Mouse (Mus musculus) forebrain, embryonic 11.5 days (tissue): Measurements from ENCODE around the gene Plgrkt. TPM values are rescaled to one million over a fixed set of nuclear protein-coding genes. Genes with fewer than 3 reads are reported as not detected.
A peak's percentile ranks its signal among the peaks of the same experiment; 100 is the strongest.

Experiments
- ATAC-seq: fragments of 200-750 bp; cut with Nextera tagmentation; replicated peaks from 2 replicates; pipeline ENCODE4 v1.8.0; 2017; ENCODE audit warnings: moderate TSS enrichment; ENCODE audit not compliant: low FRiP score
- DNase-seq: peaks from one replicate; pipeline ENCODE4 v3.0.0-alpha.2; 2017; ENCODE audit warnings: low spot score
- H3K27ac ChIP-seq: fragments of 300-500 bp; sonication (generic); 2 replicates; pipeline ENCODE4 v1.5.1; 2014; ENCODE audit warnings: low read depth, low read length
- H3K27me3 ChIP-seq: fragments of 300-500 bp; sonication (generic); 2 replicates; pipeline ENCODE4 v1.6.1; 2014; ENCODE audit warnings: mild to moderate bottlenecking, low read length, mixed read lengths; ENCODE audit not compliant: control insufficient read depth, insufficient read depth
- H3K36me3 ChIP-seq: fragments of 300-500 bp; sonication (generic); 2 replicates; pipeline ENCODE4 v1.6.1; 2014; ENCODE audit warnings: mild to moderate bottlenecking, low read length, moderate library complexity, mixed read lengths; ENCODE audit not compliant: control insufficient read depth, insufficient read depth
- H3K4me1 ChIP-seq: fragments of 300-500 bp; sonication (generic); replicated peaks from 2 replicates; pipeline ENCODE4 v1.6.1; 2014; ENCODE audit warnings: low read length, mixed read lengths; ENCODE audit not compliant: control insufficient read depth, insufficient read depth
- H3K4me2 ChIP-seq: fragments of 300-500 bp; sonication (generic); 2 replicates; pipeline ENCODE4 v1.6.1; 2014; ENCODE audit warnings: low read depth, mild to moderate bottlenecking, low read length, moderate library complexity, mixed read lengths; ENCODE audit not compliant: severe bottlenecking
- H3K4me3 ChIP-seq: fragments of 300-500 bp; sonication (generic); 2 replicates; pipeline ENCODE4 v1.5.1; 2014; ENCODE audit warnings: low read depth, low read length
- H3K9ac ChIP-seq: fragments of 300-500 bp; sonication (generic); 2 replicates; pipeline ENCODE4 v1.6.1; 2014; ENCODE audit warnings: low read length
- H3K9me3 ChIP-seq: fragments of 300-500 bp; sonication (generic); 2 replicates; pipeline ENCODE4 v1.6.1; 2016; ENCODE audit warnings: low read length, mixed read lengths; ENCODE audit not compliant: control insufficient read depth
- WGBS: fragments of 180-500 bp; shearing (Covaris S2); extraction: QIAGEN DNeasy Blood & Tissue Kit; methylation state at CpG from one replicate; pipeline ENCODE4 v1.1.7; 2014; 5-methylcytosine and 5-hydroxymethylcytosine counted together
- polyA plus RNA-seq: library from polyadenylated mRNA; unstranded; fragments of >200 nt; fragmentation: Nextera tagmentation; extraction: Ambion mirVana; gene quantifications from 2 replicates; pipeline ENCODE4 v1.2.1, GENCODE M21; 2014

Gene Plgrkt
- polyA plus RNA-seq, 1 experiment from 2014 or later, result 55.7 TPM

DNA sequence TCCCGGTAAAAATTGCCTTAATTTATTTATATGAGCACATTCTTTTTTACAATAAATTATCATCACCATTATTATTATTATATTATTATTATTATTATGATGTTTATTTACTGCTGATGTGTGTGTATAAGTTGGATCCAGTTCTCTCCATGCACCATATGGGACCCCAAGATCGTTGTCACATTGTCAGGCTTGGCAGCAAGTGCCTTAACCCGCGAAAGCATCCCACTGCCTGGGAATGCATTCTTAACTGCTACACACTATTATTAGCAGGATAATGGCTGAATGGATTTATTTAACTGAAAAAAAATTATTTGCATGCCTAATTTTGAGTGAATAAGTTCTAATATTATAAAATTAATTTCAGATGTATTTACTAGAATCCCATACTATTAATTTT is 40.8 kb downstream of the Plgrkt start:
- WGBS, result 94% methylated on average over 4 of the region's 4 CpGs
- no peak for ATAC-seq
- no peaks in the 10 kb centered on the region for H3K36me3 ChIP-seq
- no peak overlapping the region for H3K9ac ChIP-seq
- DNase-seq, result no peak
- no peak overlapping the region for H3K4me3 ChIP-seq
- no peaks in the 10 kb centered on the region for H3K9me3 ChIP-seq
- no peaks in the 10 kb centered on the region for H3K4me1 ChIP-seq
- H3K4me2 ChIP-seq, result no peak overlapping the region
- H3K27ac ChIP-seq, result no peak overlapping the region
- H3K27me3 ChIP-seq, result no peaks in the 10 kb centered on the region

DNA sequence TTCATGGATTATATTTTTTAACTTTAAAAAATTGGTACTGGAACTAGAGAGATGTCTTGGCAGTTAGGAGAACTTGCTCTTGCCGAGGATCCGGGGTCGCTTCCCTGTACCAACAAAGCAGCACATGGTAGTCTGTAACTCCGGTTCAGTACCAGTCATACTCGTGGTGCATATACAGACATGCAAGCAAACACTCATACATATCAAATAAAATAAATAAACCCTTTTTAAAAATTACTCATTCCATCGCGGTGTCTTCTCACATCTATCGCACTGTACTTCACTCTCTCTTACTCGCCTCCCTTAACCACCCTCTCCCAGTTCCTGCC is 41.4 kb downstream of the Plgrkt start:
- Histone ChIP-seq H3K9me3 (no peaks in the 10 kb centered on the region), H3K9ac (no peak overlapping the region), H3K27me3 (no peaks in the 10 kb centered on the region), H3K36me3 (no peaks in the 10 kb centered on the region), H3K4me2 (peak overlapping the region; percentile 49; the same call in 1 of the 2 replicates), H3K4me1 (no peaks in the 10 kb centered on the region), H3K4me3 (no peak overlapping the region), H3K27ac (no peak overlapping the region)
- DNase-seq, result no peak
- ATAC-seq, result no peak
- WGBS, result 71% methylated on average over 9 of the region's 9 CpGs

DNA sequence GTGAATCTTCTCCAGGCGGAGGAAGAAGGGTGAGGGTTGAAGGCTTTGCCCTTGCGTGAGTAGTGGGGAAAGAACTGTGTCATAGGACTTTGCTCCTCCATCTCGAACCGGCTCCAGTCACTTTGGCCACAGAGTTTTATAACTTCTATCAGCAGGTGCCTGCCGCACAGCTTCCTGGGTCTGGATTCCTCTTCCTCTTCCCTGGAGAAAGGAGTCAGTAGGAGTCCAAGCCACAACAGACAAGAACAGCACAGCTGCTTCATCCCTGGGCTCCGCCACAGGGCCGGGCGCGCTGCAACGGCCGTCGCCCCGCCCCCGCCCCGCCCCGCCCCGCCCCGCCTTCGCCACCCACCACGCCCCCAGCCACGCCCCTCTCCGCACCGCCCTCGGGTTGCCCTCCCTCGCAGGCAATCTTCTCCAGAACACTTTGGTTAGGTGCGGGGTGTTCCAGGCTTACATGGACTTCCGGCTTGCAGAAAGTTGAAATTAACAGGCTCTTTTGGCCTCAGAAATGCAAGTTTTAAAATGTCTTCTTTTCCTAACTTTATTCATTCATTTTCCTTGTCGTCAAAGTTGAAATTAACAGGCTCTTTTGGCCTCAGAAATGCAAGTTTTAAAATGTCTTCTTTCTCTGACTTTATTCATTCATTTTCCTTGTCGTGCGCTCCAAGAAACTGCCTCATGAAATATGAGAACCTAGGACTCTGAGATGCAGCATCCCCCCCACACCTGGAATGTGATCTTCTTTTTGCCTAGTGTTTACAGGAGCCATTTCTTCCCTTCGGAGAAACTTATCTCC is 41.9 kb downstream of the Plgrkt start, which contains the start of gene Insl6:
Gene Insl6, minus strand, starts transcription at position 304 of the 799 bp plus-strand sequence.
- Histone ChIP-seq H3K36me3 (no peaks in the 10 kb centered on the region), H3K9me3 (no peaks in the 10 kb centered on the region), H3K9ac (peak within 1 kb of the TSS; percentile 13; the same call in 1 of the 2 replicates), H3K4me1 (no peaks in the 10 kb centered on the region), H3K27me3 (no peaks in the 10 kb centered on the region), H3K4me2 (peak within 1 kb of the TSS; percentile 49), H3K4me3 (peak within 1 kb of the TSS; percentile 21), H3K27ac (no peak within 1 kb of the TSS)
- DNase-seq, result peak; percentile 91
- WGBS, result 6% methylated on average over 31 of the region's 31 CpGs
- ATAC-seq, result peak; percentile 96

DNA sequence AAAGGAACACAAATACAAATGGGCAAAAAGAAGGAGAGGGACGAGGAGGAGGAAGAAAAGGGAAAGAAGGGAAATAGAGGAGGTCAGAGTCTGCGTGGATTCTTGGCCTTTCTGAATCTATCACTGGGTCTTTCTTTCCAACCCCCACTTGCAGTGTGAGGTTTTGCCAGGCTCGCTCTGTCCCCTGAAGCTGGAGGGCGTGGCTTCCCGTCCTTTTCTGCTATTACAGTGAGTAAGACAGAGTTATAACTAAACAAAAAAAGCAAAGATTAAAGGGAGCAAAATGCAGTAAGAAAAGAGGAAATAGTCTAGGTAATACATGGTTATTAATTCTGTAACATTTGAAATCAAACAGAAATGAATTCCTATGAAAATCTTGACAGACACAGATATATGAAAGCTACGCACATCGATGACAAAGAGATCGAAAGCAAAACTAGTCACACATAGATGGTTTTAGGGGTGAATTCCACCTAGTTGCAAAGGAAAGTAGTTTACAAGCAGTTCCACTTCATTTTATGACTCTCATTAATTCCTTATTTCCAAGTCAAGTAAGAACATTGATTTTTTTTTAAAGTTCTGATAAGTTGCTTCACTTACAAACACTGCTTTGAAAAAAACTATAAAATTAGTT is 43.7 kb downstream of the Plgrkt start:
- Histone ChIP-seq H3K27ac (no peak overlapping the region), H3K4me3 (no peak overlapping the region), H3K36me3 (no peaks in the 10 kb centered on the region), H3K27me3 (no peaks in the 10 kb centered on the region), H3K4me2 (no peak overlapping the region), H3K9ac (no peak overlapping the region), H3K9me3 (no peaks in the 10 kb centered on the region), H3K4me1 (no peaks in the 10 kb centered on the region)
- no peak for DNase-seq
- ATAC-seq, result no peak
- WGBS, result 78% methylated on average over 8 of the region's 8 CpGs

DNA sequence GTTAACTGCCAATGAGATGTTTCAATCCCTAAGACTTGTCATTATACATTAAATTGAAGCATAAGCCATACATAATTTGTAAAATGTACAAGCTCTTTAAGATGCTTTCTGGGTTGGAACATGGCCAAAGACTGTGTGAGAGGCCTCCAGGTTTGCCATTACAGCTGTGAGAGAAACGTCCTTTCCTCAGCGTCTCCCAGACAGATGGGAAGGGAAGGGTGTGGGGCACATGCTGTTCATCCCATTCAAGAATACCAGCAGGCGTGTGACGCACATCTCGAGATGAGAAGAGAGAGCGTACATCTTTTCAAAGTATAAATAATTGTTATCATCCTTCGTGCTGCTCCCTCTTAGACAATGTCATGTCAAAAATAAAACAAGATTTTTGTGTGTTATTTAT is 54.5 kb downstream of the Plgrkt start:
- Histone ChIP-seq H3K4me2 (no peak overlapping the region), H3K27ac (no peak overlapping the region), H3K4me1 (no peaks in the 10 kb centered on the region), H3K9ac (no peak overlapping the region), H3K9me3 (peaks cover 4% of the 10 kb centered on the region; the same call in 1 of the 2 replicates), H3K36me3 (no peaks in the 10 kb centered on the region; the same call in 1 of the 2 replicates), H3K27me3 (no peaks in the 10 kb centered on the region), H3K4me3 (no peak overlapping the region)
- WGBS, result 65% methylated on average over 7 of the region's 7 CpGs
- no peak for DNase-seq
- no peak for ATAC-seq

DNA sequence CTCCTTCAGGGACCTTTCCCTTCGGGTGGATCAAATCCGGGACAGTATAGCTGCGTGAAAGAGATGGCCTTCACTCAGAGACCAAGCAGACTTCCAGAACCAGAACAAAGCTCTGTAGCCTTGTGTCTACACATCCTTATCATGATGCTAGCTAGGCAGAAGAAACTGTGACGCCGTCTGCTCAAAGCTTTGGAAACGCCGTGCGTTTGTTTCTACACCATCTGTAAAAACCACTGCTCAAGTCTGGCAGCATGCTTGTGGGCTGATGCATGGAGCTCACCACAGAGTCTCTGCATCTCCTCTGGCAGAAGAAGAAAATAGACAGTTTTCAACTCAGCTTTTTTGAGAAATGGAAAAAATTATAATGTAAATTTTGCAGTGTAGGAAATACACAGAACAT is 55.4 kb downstream of the Plgrkt start:
- no peak overlapping the region for H3K27ac ChIP-seq
- no peak overlapping the region for H3K4me2 ChIP-seq
- peaks cover 4% of the 10 kb centered on the region; the same call in 1 of the 2 replicates for H3K9me3 ChIP-seq
- H3K27me3 ChIP-seq, result no peaks in the 10 kb centered on the region
- no peaks in the 10 kb centered on the region; the same call in 1 of the 2 replicates for H3K36me3 ChIP-seq
- H3K9ac ChIP-seq, result no peak overlapping the region
- no peak for DNase-seq
- no peak for ATAC-seq
- no peak overlapping the region for H3K4me3 ChIP-seq
- H3K4me1 ChIP-seq, result no peaks in the 10 kb centered on the region
- WGBS, result 94% methylated on average over 8 of the region's 8 CpGs

DNA sequence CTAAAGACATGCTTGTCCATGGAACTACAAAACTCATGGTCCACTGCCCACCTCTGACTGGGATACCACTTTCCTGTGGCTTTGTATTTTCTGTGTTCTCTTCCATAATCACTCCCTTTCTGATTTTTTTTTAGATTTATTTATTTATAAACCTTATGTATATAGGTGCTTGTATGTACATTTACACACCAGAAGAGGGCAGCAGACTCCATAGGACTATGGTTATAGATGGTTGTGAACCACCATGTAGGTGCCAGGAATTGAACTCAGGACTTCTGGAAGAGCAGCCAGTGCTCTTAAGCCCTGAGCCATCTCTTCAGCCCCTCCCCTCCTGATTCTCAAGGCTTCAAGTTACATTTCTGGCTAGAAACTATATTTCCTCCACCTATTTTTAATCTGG is 58.4 kb downstream of the Plgrkt start:
- H3K9ac ChIP-seq, result no peak overlapping the region
- H3K9me3 ChIP-seq, result no peaks in the 10 kb centered on the region
- no peaks in the 10 kb centered on the region for H3K27me3 ChIP-seq
- H3K4me2 ChIP-seq, result no peak overlapping the region
- H3K27ac ChIP-seq, result no peak overlapping the region
- DNase-seq, result no peak
- H3K36me3 ChIP-seq, result no peaks in the 10 kb centered on the region
- no peaks in the 10 kb centered on the region for H3K4me1 ChIP-seq
- no peak overlapping the region for H3K4me3 ChIP-seq
- no peak for ATAC-seq

DNA sequence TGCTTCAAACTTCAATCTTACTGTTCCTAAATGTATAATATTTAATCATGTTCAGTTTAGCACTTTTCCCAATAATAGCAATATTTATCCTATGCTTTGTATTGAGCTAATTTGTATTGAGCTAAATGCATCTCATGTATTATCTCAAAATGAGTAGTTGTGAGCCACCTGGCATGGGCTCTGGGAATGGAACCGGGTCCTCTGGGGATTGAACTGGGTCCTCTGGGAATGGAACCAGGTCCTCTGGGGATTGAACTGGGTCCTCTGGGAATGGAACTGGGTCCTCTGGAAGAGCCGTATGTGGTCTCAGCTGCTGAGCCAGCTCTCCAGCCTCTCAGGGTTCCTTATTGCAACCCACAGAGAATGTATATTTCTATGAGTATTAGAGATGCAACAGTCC is 65.1 kb downstream of the Plgrkt start:
- WGBS, result 90% methylated on average over 2 of the region's 2 CpGs
- ATAC-seq, result no peak
- no peaks in the 10 kb centered on the region for H3K9me3 ChIP-seq
- no peak overlapping the region for H3K4me3 ChIP-seq
- no peak overlapping the region for H3K27ac ChIP-seq
- H3K27me3 ChIP-seq, result no peaks in the 10 kb centered on the region
- no peak overlapping the region for H3K9ac ChIP-seq
- no peaks in the 10 kb centered on the region; the same call in 1 of the 2 replicates for H3K36me3 ChIP-seq
- no peak for DNase-seq
- H3K4me1 ChIP-seq, result no peaks in the 10 kb centered on the region
- H3K4me2 ChIP-seq, result no peak overlapping the region
